Mouse (Mus musculus) lung, adult 2 months (tissue): ENCODE measurements around the gene Slc35b2.

Experiments used
- CTCF ChIP-seq: fragments of 200-500 bp; IDR thresholded peaks from 2 replicates; pipeline ENCODE4 v1.5.1; 2011; ENCODE audit warnings: mild to moderate bottlenecking, low read length, control low read depth; ENCODE audit not compliant: insufficient read depth
- POLR2A ChIP-seq: fragments of 200-500 bp; IDR thresholded peaks from 2 replicates; pipeline ENCODE4 v1.6.1; 2011; ENCODE audit warnings: low read depth, mild to moderate bottlenecking, control low read depth, low read length, borderline replicate concordance; ENCODE audit errors: extremely low read depth

GRCm38 (mm10) chr17:45515806-45516205 is 47.9 kb upstream of the Slc35b2 start:
- TF ChIP-seq CTCF (no peak), POLR2A (no peak)
